Mouse (Mus musculus) lung, postnatal 0 days (tissue): ENCODE measurements around the gene Arsa. TPM values are rescaled to one million over a fixed set of nuclear protein-coding genes. Genes with fewer than 3 reads are reported as not detected.

Experiments
- ATAC-seq: fragments of 200-750 bp; cut with Nextera tagmentation; 2 replicates; pipeline ENCODE4 v1.8.0; 2017; ENCODE audit warnings: moderate library complexity
- DNase-seq: peaks from one replicate; pipeline ENCODE4 v3.0.0-alpha.2; 2016; ENCODE audit warnings: low spot score
- H3K27ac ChIP-seq: fragments of 300-500 bp; sonication (generic); 2 replicates; pipeline ENCODE4 v1.5.1; 2014; ENCODE audit warnings: antibody characterized with exemption, mild to moderate bottlenecking, low read length, mixed read lengths
- H3K27me3 ChIP-seq: fragments of 300-500 bp; sonication (generic); replicated peaks from 2 replicates; pipeline ENCODE4 v1.6.1; 2014; ENCODE audit warnings: low read length, mixed read lengths; ENCODE audit not compliant: insufficient read depth
- H3K36me3 ChIP-seq: fragments of 300-500 bp; sonication (generic); 2 replicates; pipeline ENCODE4 v1.6.1; 2014; ENCODE audit warnings: low read length, mixed read lengths; ENCODE audit not compliant: insufficient read depth
- H3K4me1 ChIP-seq: fragments of 300-500 bp; sonication (generic); 2 replicates; pipeline ENCODE4 v1.6.1; 2014; ENCODE audit warnings: antibody characterized with exemption, low read depth, low read length, mixed read lengths; ENCODE audit not compliant: insufficient read depth
- H3K4me2 ChIP-seq: fragments of 300-500 bp; sonication (generic); replicated peaks from 2 replicates; pipeline ENCODE4 v1.6.1; 2014; ENCODE audit warnings: low read depth, mild to moderate bottlenecking, low read length, moderate library complexity, mixed read lengths
- H3K4me3 ChIP-seq: fragments of 300-500 bp; sonication (generic); 2 replicates; pipeline ENCODE4 v1.5.1; 2014; ENCODE audit warnings: low read depth, low read length
- H3K9ac ChIP-seq: fragments of 300-500 bp; sonication (generic); replicated peaks from 2 replicates; pipeline ENCODE4 v1.6.1; 2014; ENCODE audit warnings: low read depth, mild to moderate bottlenecking
- H3K9me3 ChIP-seq: fragments of 300-500 bp; sonication (generic); 2 replicates; pipeline ENCODE4 v1.6.1; 2016; ENCODE audit warnings: low read length, mixed read lengths
- CTCF ChIP-seq: IDR thresholded peaks from 2 replicates; pipeline ENCODE4 v1.5.1; 2016; ENCODE audit warnings: antibody characterized with exemption, mild to moderate bottlenecking
- EP300 ChIP-seq: IDR thresholded peaks from 2 replicates; pipeline ENCODE4 v1.6.1; 2016; ENCODE audit warnings: antibody characterized with exemption, mild to moderate bottlenecking, control low read depth
- WGBS: fragments of 180-500 bp; shearing (Covaris S2); extraction: QIAGEN DNeasy Blood & Tissue Kit; methylation state at CpG from one replicate; pipeline ENCODE4 v1.1.7; 2014; 5-methylcytosine and 5-hydroxymethylcytosine counted together
- polyA plus RNA-seq: library from polyadenylated mRNA; unstranded; fragments of >200 nt; fragmentation: Nextera tagmentation; extraction: Ambion mirVana; gene quantifications from 2 replicates; pipeline ENCODE4 v1.2.1, GENCODE M21; 2015

Gene Arsa
- polyA plus RNA-seq, 1 experiment from 2014 or later: 22.4 TPM

DNA sequence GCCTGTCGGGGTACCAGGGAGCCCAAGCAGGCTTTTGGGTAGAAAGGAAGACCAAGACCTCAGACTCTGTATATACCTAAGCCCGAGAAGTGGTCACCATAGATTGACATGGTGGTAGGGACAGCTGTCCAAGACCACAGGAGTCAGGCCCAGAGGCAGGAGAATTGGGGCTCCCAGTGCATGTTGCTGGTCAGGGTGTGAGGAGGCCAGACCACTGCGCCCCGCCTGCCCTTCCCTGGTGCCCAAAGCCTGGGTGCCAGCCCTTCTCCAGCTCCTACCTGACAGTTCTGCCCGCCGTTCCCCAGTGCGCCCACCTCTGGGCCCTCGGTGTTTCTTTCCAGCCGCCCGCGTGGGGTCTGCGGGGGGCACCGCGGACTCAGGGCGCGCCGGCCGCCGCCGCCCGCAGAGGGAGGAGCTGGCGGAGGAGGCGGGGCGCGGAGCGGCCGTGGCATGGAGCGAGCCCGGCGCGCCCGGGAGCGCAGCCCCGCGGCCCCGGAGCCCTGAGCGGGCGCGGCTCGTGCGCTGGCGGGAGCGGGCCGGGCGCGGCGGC lies 46.1 kb upstream of the Arsa start:
- TF ChIP-seq CTCF (no peak), EP300 (no peak)
- H3K4me3 ChIP-seq: peak overlapping the region; percentile 33
- no peaks in the 10 kb centered on the region for H3K4me1 ChIP-seq
- peak; percentile 41 for ATAC-seq
- H3K36me3 ChIP-seq: no peaks in the 10 kb centered on the region
- H3K27ac ChIP-seq: no peak overlapping the region
- no peaks in the 10 kb centered on the region for H3K27me3 ChIP-seq
- peak overlapping the region; percentile 70 for H3K4me2 ChIP-seq
- no peaks in the 10 kb centered on the region for H3K9me3 ChIP-seq
- H3K9ac ChIP-seq: no peak overlapping the region
- DNase-seq: peak; percentile 22
- 27% methylated on average over 9 of the region's 47 CpGs for WGBS

GRCm38 (mm10) chr15:89522566-89523282 lies 45.5 kb upstream of the Arsa start:
- H3K27me3 ChIP-seq: no peaks in the 10 kb centered on the region
- H3K9ac ChIP-seq: no peak overlapping the region
- H3K4me1 ChIP-seq: no peaks in the 10 kb centered on the region
- DNase-seq (no peak), ATAC-seq (0 out of 2 replicates have a peak, but pooled peaks have one; percentile 4)
- no peaks in the 10 kb centered on the region for H3K9me3 ChIP-seq
- H3K4me2 ChIP-seq: no peak overlapping the region; the same call in 1 of the 2 replicates
- WGBS: 85% methylated on average over 10 of the region's 10 CpGs
- no peak overlapping the region for H3K4me3 ChIP-seq
- no peak for TF ChIP-seq CTCF
- TF ChIP-seq EP300: no peak
- no peak overlapping the region for H3K27ac ChIP-seq
- H3K36me3 ChIP-seq: no peaks in the 10 kb centered on the region

- TF ChIP-seq CTCF (no peak), EP300 (no peak)
- Histone ChIP-seq H3K9me3 (no peaks in the 10 kb centered on the region), H3K4me2 (no peak overlapping the region), H3K9ac (no peak overlapping the region), H3K4me3 (no peak overlapping the region), H3K4me1 (no peaks in the 10 kb centered on the region), H3K27ac (no peak overlapping the region), H3K27me3 (no peaks in the 10 kb centered on the region), H3K36me3 (no peaks in the 10 kb centered on the region)
- no peak for DNase-seq
- WGBS: 65% methylated on average over 7 of the region's 7 CpGs
- no peak for ATAC-seq
Observed at GRCm38 (mm10) chr15:89521951-89522350, 44.7 kb upstream of the Arsa start.

DNA sequence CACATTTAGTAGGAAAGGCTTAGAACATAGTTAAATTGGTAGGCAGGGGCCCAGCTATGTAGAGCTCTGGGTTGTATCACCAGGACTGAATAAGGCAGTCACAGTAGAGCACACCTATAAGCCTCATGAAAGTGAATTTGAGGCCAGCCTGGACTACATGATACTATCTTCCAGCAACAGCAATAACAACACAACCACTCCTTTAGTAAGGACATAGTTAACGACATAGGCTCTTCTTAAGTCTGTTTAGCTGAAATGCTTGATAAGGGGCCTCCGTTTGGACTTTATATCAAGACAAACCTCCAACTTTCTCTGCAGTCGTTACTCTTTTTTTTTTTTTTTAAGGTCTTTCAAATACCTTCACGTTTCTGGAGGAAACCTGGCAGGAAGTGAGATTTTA lies 35.5 kb upstream of the Arsa start:
- ATAC-seq (no peak), DNase-seq (no peak)
- H3K27me3 ChIP-seq: no peaks in the 10 kb centered on the region
- no peak overlapping the region for H3K9ac ChIP-seq
- no peaks in the 10 kb centered on the region for H3K36me3 ChIP-seq
- TF ChIP-seq EP300 (no peak), CTCF (no peak)
- no peaks in the 10 kb centered on the region for H3K9me3 ChIP-seq
- no peak overlapping the region for H3K4me2 ChIP-seq
- no peak overlapping the region for H3K4me3 ChIP-seq
- H3K4me1 ChIP-seq: no peaks in the 10 kb centered on the region
- WGBS: 50% methylated on average over 4 of the region's 4 CpGs
- no peak overlapping the region for H3K27ac ChIP-seq

DNA sequence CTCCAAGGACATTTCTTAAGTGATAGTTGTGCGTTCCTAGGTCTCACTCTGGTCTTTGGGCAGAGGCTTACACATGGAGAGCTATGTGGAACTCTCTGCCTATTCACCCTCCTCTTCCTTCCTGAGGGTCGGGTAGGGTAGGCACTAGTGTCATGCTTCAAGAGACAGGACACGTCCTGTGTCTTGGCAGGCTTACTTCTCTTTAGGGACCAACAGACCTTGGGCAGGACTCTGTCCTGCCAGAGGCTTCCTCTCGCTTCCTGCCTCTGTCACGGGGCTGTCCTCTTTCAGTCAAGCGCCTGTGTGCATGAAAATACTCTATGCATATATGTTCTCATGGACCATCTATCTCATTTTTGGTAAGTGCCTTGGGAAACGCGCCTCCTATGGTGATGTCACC lies 30.5 kb upstream of the Arsa start:
- no peak overlapping the region for H3K9ac ChIP-seq
- no peak for ATAC-seq
- H3K4me1 ChIP-seq: no peaks in the 10 kb centered on the region
- H3K4me3 ChIP-seq: no peak overlapping the region
- H3K36me3 ChIP-seq: peaks cover 4% of the 10 kb centered on the region; the same call in 1 of the 2 replicates
- no peaks in the 10 kb centered on the region for H3K27me3 ChIP-seq
- WGBS: 69% methylated on average over 8 of the region's 8 CpGs
- H3K9me3 ChIP-seq: no peaks in the 10 kb centered on the region
- H3K4me2 ChIP-seq: no peak overlapping the region
- no peak overlapping the region for H3K27ac ChIP-seq
- no peak for DNase-seq
- TF ChIP-seq CTCF (no peak), EP300 (no peak)

DNA sequence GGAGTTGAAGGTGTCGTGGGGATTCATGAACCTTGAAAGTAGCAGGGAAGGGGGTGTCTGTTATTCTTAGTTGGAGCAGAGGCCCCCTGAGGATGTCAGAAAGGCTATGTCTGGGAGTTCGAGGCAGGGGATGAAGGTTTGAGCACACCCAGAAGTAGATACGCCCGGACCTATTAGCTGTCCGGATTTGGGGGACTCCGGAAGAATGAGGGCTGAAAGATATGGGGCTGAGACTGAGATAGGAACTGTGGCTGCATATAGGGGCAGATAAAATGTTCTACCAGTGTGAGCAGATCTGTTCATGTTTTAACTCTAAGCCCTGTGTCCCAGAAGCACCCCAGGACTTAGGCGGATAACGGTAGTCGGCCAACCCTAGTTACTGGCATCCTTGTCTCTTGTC lies 27.6 kb upstream of the Arsa start:
- no peak overlapping the region for H3K4me3 ChIP-seq
- no peak for TF ChIP-seq CTCF
- TF ChIP-seq EP300: no peak
- no peak for ATAC-seq
- no peak overlapping the region for H3K27ac ChIP-seq
- no peak overlapping the region for H3K4me2 ChIP-seq
- H3K9ac ChIP-seq: no peak overlapping the region
- H3K4me1 ChIP-seq: no peaks in the 10 kb centered on the region
- H3K36me3 ChIP-seq: peaks cover 4% of the 10 kb centered on the region; the same call in 1 of the 2 replicates
- no peaks in the 10 kb centered on the region for H3K27me3 ChIP-seq
- DNase-seq: no peak
- 91% methylated on average over 9 of the region's 9 CpGs for whole genome bisulfite sequencing
- H3K9me3 ChIP-seq: no peaks in the 10 kb centered on the region
